In the genomic region with DNA sequence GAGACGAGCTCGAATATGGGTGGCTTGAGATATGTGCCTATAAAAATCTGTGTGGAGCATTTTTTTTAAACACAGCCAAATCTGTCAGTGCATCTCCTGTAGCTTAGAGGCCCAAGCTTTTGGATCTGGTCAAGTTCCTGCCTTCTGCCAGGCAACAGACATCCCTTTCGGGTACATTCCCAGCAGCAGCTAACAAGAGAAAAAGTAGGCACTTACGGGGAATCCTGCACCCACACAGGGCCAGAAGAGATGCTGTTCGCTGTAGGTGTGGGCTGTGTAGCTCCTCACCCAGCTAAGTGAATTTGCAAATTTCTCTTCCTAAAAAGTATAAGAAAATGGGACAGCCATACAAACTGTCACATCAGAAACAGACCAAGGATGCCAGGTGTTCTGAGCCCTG, we compare ENCODE assay signal across 17 mouse cellular contexts. TPM values are rescaled to one million over a fixed set of nuclear protein-coding genes. Genes with fewer than 3 reads are reported as not detected.
DNase-seq lines count a peak whose midpoint lies in the region; ATAC-seq lines count a peak whose summit lies in the region.
"Had no signal": no experiment of that assay in that cellular context is flagged by ENCODE, and none has a peak within 500 bp of the region (broad histone marks: within the 10 kb centered on the region; RNA-seq: fewer than 3 reads in every experiment).

No protein-coding gene starts in this region.

- intact Hi-C loops in left cerebral cortex, postnatal 4 days (cut with DNase I): no loop called here

- no peak for DNase-seq in frontal cortex, postnatal 25 days (ENCODE audit: low spot score in 2 of 2)
- peak; percentile 37 to 67 for DNase-seq in left cerebral cortex, adult 18-20 months (ENCODE audit: low spot score in 2 of 2)
- no peak for DNase-seq in left cerebral cortex, postnatal 4 days
- peak; percentile 54 to 60 for DNase-seq in right cerebral cortex, adult 2 months (ENCODE audit: low spot score in 2 of 2)
- no peak for DNase-seq in right cerebral cortex, postnatal 14 days
- DNase-seq in lung, postnatal 36 days: no peak
- no peak for DNase-seq in cerebellum, postnatal 36 days
- DNase-seq: adrenal gland, postnatal 14 days; cerebellum, adult 18-20 months; cerebellum, adult 9-11 months; gastrocnemius, postnatal 14 days; heart, adult 2 months; heart, postnatal 14 days had no signal

- ATAC-seq in frontal cortex, adult (ENCODE audit: low TSS enrichment): peak; percentile 73
- ATAC-seq: activated CD4-positive, CD25-positive, alpha-beta regulatory T cell, adult 4 months; forebrain, embryonic 16.5 days; hindbrain, postnatal 0 days had no signal

RNA-seq across cellular contexts. Expression of a gene that starts 34.8 kb away (rescaled TPM):
- 100 to 1,000 TPM; 250 TPM for total RNA-seq in left cerebral cortex, adult 18-20 months (2021)
- total RNA-seq in left cerebral cortex, postnatal 4 days (2021): 100 to 1,000 TPM; 220 to 231 TPM

Comparison
In these comparisons a context has a peak if more than half of its experiments do, and no peak if none do; other contexts are left out.
1. DNase-seq: peak in left cerebral cortex, adult 18-20 months (2 of 2) and right cerebral cortex, adult 2 months (2 of 2); none in frontal cortex, postnatal 25 days (0 of 2), left cerebral cortex, postnatal 4 days (single experiment), right cerebral cortex, postnatal 14 days (single experiment), lung, postnatal 36 days (single experiment) and cerebellum, postnatal 36 days (0 of 2).